Mouse (Mus musculus) left cerebral cortex, adult 2 months (tissue): ENCODE measurements at regions not wholly inside any gene's neighbourhood (a gene's known extent, or its start where the extent isn't known, plus 50 kb on each side); places are given as distances from the start of the nearest gene placed in this dataset.

Experiments used
- DNase-seq, 2 experiments: peaks; one replicate each; pipeline ENCODE4 v3.0.0; 2021 to 2022; ENCODE audit warnings: low spot score in 2 of 2, mixed read lengths in 1 of 2; ENCODE audit errors: extremely low spot score in 1 of 2
- H3K27ac ChIP-seq: fragments of 200-600 bp; 2 replicates; pipeline ENCODE4 v1.8.1; 2022
- H3K4me3 ChIP-seq: fragments of 200-600 bp; 2 replicates; pipeline ENCODE4 v1.8.1; 2022
- CTCF ChIP-seq: fragments of 200-600 bp; IDR thresholded peaks from 2 replicates; pipeline ENCODE4 v1.8.1; 2022; ENCODE audit warnings: antibody characterized with exemption, mild to moderate bottlenecking, moderate library complexity
- intact Hi-C: fragments of 180-260 bp; cut with DNase I; formaldehyde crosslinking; loops from one replicate; pipeline ENCODE4 v1.15.1; 2025

GRCm38 (mm10) chr10:83945503-83945902 is 222.8 kb downstream of the 1500009L16Rik start:
- intact Hi-C loops: no loop called here
- DNase-seq: no peak
- no peak for TF ChIP-seq CTCF
- H3K4me3 ChIP-seq: no peak overlapping the region
- H3K27ac ChIP-seq: no peak overlapping the region

DNA sequence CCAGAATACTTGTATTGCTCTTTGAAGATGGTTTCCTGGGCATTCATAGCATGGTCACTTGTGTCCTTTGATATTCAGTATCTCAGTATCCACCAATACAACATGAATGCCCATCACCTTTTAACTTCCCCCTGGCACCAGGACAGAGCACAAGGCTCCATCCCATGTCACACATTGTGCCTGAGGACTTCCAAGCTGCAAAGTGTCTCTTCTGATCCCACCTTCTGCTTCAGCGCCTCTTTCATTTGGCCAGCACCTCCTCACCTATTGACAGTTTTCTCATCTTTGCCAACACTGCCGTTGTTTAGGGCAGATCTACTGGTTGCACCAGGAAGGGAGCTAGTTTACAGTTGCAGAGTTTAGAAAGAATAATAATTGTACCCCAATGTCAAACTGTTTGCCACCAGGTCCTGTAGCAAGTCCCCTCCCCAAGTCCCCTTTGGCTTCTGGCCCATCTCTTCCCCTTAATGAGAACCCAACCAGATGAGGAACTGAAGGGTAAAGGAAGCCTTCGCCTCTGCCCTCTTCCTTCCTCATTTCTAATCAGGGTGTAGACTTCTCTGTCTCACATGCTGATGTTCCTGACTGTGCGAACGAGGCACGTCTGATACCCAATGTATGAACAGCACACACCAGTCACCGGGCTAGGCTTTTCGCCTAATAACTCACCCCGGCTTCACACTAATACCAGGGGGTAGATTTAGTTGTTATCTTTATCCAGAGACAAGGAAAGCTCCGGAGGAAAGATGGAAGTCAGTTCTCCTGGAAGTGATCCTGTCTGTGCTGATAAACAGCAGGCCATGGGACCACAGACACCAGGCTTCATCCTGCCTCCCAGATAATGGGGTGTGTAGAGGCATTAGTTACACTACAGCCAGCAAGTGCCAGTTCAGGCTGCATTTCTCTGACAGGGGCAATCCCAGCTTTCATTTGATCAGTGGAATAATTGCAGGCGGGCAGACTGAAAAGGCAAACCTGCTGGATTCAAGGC is 223.8 kb downstream of the 1500009L16Rik start:
- no peak overlapping the region for H3K27ac ChIP-seq
- TF ChIP-seq CTCF: no peak
- no peak overlapping the region for H3K4me3 ChIP-seq
- DNase-seq: no peak
- intact Hi-C loops: no loop called here

DNA sequence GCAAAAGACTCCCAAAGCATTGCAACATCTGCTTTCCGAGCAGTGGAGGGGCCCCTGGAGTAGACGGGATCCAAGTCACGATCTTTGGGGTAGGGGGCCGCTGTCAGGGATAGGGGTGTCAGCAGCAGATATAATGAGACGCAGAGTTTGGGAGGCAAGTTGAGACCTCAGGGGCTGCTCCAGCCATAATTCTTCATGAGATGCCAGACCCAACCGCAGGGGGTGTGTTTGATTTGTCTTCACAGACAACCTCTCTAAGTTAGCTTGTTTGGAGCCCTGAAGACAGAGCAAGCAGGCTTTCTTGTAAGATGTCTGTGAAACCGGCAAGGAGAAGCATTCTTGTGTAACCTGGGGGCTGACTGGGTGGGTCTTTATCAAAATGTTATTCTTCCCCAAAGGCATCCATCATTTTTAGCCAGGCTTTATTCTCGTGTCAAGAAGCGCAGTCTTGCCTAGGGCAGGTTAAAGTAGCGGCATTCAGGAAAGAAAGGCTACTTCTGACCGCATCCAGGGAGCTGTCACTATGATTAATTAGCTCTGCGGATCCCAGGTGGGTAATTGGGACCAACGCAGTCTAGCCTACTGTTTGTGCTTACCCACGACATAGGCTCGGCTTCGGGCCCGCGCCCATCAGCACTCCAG is 234.6 kb downstream of the 1500009L16Rik start:
- H3K4me3 ChIP-seq: no peak overlapping the region
- TF ChIP-seq CTCF: no peak
- DNase-seq: no peak
- no peak overlapping the region for H3K27ac ChIP-seq
- intact Hi-C loops: no loop called here

- intact Hi-C loops: no loop called here
- DNase-seq: no peak
- TF ChIP-seq CTCF: no peak
- no peak overlapping the region for H3K27ac ChIP-seq
- H3K4me3 ChIP-seq: no peak overlapping the region
Observed at GRCm38 (mm10) chr10:83958397-83958796, 235.7 kb downstream of the 1500009L16Rik start.

DNA sequence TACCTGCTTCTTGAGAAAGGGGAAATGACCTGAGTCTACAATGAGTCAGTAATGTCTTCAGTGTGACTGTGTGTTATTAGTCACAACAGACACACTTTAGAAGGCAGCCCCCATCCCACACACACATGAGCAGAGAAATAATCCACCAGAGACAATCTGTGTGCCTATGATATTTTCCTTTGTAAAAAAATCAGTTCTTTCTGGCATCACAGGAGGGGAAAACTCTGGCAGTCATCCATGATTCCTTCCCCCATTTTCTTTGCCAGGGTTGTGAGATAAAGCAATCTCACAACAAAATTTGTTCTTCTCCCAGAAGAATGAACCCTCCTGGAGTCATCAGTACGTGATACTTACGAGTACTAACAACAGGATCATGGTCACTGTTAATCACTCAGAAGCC is 236.2 kb downstream of the 1500009L16Rik start:
- intact Hi-C loops: no loop called here
- no peak overlapping the region for H3K27ac ChIP-seq
- no peak for DNase-seq
- no peak for TF ChIP-seq CTCF
- no peak overlapping the region for H3K4me3 ChIP-seq

GRCm38 (mm10) chr10:83963232-83963760 is 240.6 kb downstream of the 1500009L16Rik start:
- H3K27ac ChIP-seq: no peak overlapping the region
- intact Hi-C loops: no loop called here
- H3K4me3 ChIP-seq: no peak overlapping the region
- TF ChIP-seq CTCF: no peak
- no peak for DNase-seq

- Histone ChIP-seq H3K27ac (no peak overlapping the region), H3K4me3 (no peak overlapping the region)
- intact Hi-C loops: no loop called here
- TF ChIP-seq CTCF: no peak
- no peak for DNase-seq
Observed at GRCm38 (mm10) chr10:83963779-83964643, 241.3 kb downstream of the 1500009L16Rik start.

DNA sequence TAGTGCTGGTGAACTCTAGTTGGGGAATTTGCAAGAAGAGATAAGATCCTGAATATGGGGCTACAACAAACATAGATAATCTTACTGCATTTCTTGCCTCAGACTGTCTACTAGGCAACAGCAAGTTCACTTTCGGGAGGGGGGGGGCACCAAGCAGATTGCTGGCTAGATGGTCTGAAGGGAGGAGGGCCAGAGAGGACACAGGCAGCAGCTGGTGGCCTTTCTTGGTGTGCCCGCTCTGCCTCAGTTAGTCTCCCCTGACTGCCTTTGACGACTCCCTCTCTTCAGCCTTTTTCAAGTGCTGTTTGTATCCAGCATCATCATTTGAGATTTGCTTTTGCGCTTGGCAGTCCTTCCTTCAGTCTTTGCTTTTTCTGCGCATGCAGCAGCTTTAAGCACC is 242.2 kb downstream of the 1500009L16Rik start:
- intact Hi-C loops: no loop called here
- TF ChIP-seq CTCF: no peak
- H3K4me3 ChIP-seq: no peak overlapping the region
- no peak overlapping the region for H3K27ac ChIP-seq
- no peak for DNase-seq

GRCm38 (mm10) chr10:83970501-83970900 is 247.8 kb downstream of the 1500009L16Rik start:
- DNase-seq: no peak
- Histone ChIP-seq H3K4me3 (no peak overlapping the region), H3K27ac (no peak overlapping the region)
- intact Hi-C loops: no loop called here
- no peak; the same call in none of the 2 replicates for TF ChIP-seq CTCF

- H3K4me3 ChIP-seq: no peak overlapping the region
- no peak overlapping the region for H3K27ac ChIP-seq
- no peak for TF ChIP-seq CTCF
- intact Hi-C loops: no loop called here
- DNase-seq: no peak
Observed at GRCm38 (mm10) chr10:83974548-83974947, 251.9 kb downstream of the 1500009L16Rik start.

DNA sequence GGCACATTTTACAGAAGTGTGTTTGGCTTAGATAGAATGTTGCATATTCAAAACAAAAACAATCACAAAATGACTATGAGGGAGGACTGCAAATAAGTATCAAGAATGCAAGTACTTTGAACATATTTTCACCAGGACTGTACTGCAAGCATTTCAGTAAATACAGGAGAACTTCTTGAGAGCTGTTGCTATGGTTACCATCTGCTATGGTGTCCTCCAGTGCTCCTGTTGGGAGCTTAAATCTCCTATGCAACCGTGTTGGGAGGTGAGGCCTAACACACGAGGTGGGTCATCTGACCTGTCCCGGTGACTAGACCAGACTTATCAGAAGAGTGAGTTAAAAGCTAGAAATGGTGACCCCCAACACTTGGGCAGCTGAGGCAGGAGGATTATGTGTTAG is 253.9 kb downstream of the 1500009L16Rik start:
- Histone ChIP-seq H3K27ac (no peak overlapping the region), H3K4me3 (no peak overlapping the region)
- intact Hi-C loops: no loop called here
- TF ChIP-seq CTCF: no peak
- DNase-seq: no peak
